Mouse (Mus musculus) heart, postnatal 36 days (tissue): Measurements from ENCODE around the gene Nepro. TPM values are rescaled to one million over a fixed set of nuclear protein-coding genes. Genes with fewer than 3 reads are reported as not detected.

Experiments
- DNase-seq, 2 experiments: peaks; one replicate each; pipeline ENCODE4 v3.0.0; 2021 to 2022
- intact Hi-C: fragments of 180-260 bp; cut with DNase I; formaldehyde crosslinking; loops from one replicate; pipeline ENCODE4 v1.15.1; 2025
- total RNA-seq, 2 experiments: library from RNA; stranded (reverse); gene quantifications; 2 replicates each; pipeline ENCODE4 v1.2.3; 2021

Gene Nepro
- total RNA-seq, 2 experiments from 2014 or later = 5.1 to 5.7 TPM

DNA sequence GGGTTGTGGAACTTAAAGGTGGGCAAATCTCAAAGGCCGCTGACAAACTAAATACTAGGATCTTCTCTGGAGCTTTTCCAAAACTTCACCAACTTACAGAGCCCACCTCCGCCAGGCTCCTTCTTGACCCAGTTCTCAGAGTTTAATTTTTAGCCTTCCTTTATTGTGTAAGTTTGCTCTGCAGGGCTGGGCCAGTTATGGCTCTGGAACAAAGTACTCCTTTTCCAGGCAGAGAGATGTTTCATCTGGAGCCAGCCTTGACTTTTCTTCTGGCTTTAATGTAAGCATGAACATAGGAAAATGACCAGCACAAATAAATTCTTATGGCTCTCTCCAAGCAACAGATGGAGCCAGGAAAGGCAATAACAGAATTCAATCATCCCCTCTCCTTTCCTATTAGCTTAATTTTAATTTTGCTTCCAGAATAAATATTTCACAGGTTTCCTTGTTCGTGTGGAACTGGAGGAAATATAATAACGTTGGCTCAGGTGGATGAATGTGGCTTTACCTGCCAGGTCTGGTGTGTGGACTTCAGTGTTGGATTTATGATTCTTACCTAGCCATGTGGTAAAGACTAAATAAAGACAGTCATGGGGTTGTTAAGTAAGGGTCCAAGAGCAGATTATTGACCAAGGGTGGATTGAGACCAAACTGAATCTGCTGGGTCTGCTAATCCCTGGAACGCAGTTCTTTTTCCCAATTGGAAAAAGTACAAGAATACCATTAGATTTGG is 26.5 kb upstream of the Nepro start:
- DNase-seq = no peak
- intact Hi-C loops = loop anchor here (10.0 kb wide), 1 partner anchor 53 kb away; no protein-coding TSS in a partner anchor

DNA sequence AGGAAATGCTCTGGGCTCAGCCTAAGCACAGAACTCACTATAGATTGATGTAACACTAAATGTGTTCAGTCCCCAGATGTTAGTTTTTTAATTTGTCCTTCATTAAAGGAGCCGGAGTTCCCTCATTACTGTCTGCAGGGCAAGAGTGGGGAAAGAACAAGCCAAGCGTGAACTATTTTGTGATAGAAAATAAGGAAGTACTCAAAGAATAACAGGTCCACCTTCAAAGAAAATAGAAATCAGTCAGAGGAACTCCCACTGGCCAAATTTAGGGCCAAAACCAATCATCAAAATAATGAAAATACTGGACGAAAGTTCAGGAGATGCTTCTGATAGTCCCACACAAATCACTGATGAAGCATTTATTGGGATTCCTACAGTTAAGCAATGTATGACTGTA is 22.9 kb upstream of the Nepro start:
- intact Hi-C loops = no loop called here
- no peak for DNase-seq

DNA sequence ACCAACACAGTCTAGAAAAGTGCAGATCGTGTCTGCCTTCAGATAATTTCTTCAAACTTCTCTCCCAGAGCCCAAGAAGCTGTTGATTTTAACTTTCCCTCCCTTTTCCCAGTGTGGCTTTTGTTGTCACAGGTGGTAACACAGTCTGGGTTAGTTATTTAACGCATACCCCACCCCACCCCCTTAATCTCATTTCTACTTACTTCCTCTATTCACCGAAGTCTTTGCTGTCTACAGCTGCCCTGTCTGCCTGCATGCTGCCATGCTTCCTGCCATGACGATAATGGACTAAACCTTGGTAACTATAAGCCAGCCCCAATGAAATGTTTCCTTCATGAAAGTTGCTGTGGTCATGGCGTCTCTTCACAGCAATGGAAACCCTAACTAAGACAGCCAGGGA is 21.8 kb upstream of the Nepro start:
- no peak for DNase-seq
- intact Hi-C loops = no loop called here

DNA sequence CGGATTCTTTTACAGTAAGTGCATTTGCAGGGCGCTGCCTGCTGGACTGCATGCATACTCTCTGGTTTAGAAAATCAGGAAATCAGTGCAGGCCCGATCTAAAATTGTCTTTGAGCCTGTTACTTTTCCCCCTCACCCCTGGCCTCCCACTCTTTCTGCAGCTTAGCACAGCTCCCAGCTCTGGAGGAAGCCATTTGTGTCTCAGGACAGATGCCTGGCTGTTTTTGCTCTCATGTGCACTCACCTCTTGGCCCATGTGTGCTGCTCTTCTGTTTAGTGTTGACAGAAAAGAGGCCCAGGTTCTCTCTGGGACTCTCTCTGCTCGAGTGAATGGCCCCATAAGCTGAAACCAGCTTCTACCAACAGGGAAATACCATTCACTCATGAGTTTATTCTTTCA is 20.6 kb upstream of the Nepro start:
- intact Hi-C loops = no loop called here
- no peak for DNase-seq

DNA sequence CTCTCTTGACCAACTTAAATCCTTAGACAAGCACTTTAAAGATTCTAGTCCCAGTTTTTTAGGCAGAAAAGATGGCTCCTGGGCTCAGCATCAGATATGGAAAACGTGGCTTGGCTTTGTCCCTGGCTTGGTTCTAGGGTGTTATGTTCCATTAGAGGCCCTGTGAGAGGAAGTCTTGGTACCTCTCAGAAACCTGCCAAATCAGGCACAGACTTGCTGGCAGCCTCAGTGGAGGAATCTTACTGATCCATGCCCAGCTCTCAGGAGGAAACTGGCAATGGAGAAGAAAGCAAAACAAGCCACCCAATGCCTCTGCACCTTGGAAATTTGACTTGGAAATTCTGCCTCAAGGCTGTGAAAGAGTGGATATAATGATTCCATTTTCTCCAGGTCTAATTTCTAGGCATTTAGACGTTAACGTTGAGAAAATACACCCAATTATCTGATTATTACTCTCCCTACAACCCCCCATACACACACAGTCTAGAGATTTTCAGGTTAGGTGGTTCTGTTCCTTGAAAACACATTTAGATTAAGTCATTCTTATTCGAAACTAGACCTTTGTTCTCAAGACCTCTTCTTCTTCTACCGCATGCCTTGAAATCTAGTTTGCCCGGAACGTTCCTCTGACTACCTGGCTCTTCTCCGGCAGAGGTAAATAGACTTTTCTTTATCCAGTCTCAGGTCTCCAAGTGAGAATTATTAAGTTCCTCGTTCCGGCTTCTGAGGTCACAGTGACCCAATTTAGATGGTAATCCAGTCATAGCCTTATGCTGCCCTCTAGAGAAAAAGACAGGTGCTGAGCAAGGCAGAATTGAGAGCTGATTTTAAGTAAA is 7.6 kb upstream of the Nepro start:
- peak in 1 of 2 experiments; percentile 24 for DNase-seq
- intact Hi-C loops = loop anchor here (10.0 kb wide), 1 partner anchor 232 kb away; no protein-coding TSS in a partner anchor

DNA sequence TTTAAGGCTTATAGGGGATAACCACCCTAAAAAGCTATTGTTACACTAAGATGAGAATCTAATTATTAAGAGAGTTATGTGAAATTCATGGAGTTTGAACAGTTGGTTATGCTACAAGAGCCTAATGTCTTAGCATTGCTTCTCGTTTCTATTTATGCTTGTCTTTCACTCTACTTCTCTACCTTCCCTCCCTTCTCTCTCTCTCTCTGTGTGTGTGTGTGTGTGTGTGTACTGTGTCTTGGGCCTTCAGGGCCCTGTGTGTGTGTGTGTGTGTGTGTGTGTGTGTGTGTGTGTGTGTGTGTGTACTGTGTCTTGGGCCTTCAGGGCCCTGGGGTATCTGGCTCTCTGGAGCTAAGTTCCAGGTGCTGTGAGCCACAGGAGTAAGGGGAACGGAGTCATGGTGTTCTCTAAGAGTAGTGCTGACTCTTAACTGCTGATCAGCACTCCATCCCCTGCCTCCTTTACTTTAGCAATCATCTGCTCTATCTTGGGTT is 6.9 kb upstream of the Nepro start:
- no peak for DNase-seq
- intact Hi-C loops = loop anchor here (10.0 kb wide), 1 partner anchor 232 kb away; no protein-coding TSS in a partner anchor

DNA sequence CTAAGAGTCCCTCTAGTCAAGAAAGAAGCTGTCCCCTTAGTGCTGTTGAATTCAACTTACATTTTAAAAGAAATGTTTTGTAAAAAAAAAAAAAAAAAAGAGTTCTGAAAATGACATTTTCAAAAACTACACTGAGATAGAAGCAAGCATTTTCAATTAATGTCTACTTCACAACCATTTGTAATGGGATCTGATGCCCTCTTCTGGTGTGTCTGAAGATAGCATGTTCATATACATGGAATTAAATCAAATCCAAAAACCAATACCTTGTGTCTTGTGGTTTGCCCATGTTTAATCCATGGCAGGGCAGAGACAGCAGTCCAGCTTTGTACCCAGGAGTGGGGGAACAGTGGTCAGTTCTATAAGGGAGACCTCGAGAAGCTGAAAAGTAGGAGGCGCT is 6.3 kb upstream of the Nepro start:
- DNase-seq = no peak
- intact Hi-C loops = loop anchor here (10.0 kb wide), 1 partner anchor 233 kb away; no protein-coding TSS in a partner anchor

DNA sequence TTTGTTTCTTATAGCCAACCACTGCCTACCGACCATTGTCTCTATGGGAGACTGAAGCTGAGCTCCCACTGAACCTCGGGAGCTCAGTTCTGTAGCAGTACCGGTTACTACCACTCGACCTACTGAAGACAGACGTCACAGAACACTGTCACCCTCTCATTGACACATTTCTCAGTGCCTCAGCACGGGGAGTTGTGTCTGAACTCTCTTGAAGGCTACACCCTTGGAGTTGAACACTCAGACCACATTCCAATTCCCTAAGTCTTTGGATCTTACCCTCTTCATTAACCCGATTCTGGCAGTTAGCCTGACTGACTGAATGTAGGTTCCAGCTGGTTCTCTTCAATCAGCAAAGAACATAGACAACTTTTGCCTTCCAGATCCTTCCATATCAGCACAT is 4.8 kb upstream of the Nepro start:
- no peak for DNase-seq

DNA sequence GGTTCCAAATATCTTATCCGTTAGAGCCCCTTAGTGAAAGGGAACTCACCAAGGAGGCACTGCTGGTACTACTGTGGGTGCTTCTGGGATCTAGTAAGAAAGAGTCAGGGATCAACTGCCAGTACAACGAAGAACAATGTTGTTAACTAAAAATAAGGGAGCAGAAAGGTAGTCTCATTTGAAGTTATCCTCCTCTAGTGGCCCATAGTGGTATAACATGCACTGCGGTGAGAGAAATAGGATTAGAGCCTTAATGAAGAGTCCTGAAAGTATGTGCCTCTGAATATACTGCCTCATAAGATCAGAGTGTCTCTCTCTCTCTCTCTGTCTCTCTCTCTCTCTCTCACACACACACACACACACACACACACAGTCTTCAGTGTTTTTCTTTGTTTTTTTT is 3.6 kb upstream of the Nepro start:
- no peak for DNase-seq
- intact Hi-C loops = loop anchor here (10.0 kb wide), 1 partner anchor 374 kb away; the partner anchor contains the start of gene Ccdc80

More for the DNA sequence above, 4.8 kb upstream of the Nepro start:
- intact Hi-C loops = loop anchor here (10.0 kb wide), 1 partner anchor 235 kb away; no protein-coding TSS in a partner anchor

DNA sequence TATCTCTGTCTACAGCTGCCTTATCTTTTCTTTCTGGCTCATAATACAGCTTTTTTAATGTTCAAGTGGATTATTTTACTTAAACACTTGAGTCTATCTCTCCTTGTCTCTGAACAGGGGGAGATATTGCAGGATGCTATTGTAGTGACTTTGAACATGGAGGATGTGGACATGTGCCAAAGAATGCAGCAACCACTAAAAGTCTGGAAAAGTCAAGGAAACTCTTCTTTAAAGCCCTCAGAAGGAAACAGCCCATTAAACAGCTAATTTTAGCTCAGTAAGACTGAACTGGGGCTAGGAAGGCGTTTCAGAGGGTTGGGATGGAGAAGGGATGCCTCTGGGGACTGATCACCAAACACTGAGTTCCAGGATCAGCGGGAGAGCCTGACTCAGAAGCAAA is 1.4 kb upstream of the Nepro start:
- no peak for DNase-seq
- intact Hi-C loops = loop anchor here (10.0 kb wide), 1 partner anchor 372 kb away; the partner anchor contains the start of gene Ccdc80

DNA sequence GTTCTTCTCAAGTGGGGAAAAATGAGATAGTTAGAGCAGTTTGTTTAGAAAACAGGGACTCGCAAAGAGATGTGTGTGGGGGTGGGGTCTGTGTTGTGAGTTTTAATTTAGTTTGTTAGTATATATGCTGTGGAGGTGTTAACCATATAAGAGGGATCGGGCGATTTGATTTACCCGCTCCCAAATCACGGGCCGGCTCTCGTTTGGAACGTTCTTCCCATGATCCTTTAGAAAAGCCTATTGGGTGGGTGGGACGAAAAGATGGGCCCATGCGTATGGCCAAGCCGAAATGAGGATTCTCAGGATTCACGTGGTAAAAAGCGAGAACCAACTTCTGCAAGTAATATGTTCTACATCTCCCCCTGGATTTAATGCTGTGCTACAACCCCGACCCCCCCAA is 746 bp downstream of the Nepro start:
- peak in 1 of 2 experiments; percentile 13 for DNase-seq
- intact Hi-C loops = loop anchor here (10.0 kb wide), 1 partner anchor 370 kb away; the partner anchor contains the start of gene Ccdc80

DNA sequence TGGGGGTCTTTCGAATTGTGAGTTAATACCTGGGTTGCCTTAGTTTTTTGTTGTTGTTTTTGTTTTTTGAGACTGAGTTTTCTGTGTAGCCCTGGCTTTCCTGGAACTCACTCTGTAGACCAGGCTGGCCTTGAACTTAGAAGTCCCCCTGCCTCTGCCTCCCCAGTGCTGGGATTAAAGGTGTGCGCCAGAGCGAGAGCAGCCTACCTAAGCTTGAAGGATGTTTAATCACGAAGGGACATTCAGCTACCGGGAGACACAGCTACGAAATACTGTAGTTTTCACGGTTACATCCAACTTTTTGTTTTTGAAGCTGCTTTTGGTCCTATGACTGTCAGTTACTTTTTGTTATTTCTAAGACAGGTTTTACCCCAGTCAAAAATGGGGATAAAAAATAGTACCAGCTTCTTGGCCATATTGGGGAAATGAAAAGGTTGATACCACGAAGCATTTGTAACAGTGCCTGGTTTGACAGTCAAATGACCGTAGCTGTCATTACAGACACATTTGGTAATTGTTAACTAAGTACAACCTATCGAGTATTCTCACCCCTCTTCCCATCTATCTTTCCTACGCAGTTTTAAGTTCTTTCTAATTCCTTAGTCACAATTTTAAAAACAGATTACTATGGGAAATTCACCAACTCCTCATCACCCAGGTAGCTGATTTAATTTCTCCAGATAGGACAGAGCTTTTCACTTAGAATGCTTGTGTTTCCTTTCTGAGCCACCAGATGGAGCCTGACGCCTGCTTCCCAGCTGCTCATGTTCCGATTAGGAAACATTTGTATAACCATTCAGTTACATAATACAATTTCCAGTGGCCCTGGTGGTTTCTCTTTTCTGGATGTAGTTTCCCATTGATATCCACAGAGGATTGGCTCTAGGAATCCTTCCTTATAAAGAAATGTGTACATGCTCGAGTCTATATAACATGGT is 1.5 kb downstream of the Nepro start:
- intact Hi-C loops = loop anchor here (10.0 kb wide), 1 partner anchor 369 kb away; the partner anchor contains the start of gene Ccdc80
- peak; percentile 72 to 75 for DNase-seq

DNA sequence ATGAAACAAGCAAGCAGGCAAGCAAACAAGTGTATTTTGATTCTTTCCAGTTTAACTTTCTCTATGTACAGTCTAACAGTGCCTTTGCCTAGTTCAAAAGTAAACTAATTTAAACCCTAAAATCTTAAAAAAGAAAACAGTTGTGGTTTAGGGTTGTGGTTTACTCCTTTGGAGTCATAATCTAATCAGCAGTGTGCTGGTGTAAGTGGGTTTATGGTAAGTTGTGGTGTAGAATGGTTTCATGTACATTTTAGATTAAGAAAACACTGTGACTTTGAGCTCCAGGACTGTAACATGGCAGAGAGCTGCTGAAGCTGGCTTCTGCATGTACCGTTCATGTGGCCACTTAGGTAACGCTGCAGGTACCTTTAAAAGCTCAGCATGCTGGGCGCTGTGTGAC is 3.4 kb downstream of the Nepro start:
- no peak for DNase-seq
- intact Hi-C loops = loop anchor here (10.0 kb wide), 1 partner anchor 367 kb away; the partner anchor contains the start of gene Ccdc80

DNA sequence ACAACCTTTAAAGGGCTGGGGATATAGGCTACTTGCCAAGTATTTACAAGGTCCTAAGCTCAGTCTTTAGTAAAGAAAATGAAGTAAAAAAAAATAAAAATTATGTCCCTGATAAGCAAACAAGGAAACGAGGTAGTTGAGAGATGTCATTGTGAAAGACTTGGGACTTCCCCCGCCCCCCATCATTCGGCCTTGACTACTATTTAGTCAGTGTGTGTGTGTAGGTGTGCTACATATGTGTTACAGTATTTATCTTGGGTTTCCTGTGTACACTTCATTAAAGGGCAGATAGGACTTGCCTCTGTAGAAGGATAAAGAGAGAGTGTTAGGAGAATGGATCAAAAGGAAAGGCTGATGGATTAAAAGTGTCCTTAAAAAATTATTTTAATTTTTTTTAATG is 10.0 kb downstream of the Nepro start:
- intact Hi-C loops = no loop called here
- DNase-seq = no peak

DNA sequence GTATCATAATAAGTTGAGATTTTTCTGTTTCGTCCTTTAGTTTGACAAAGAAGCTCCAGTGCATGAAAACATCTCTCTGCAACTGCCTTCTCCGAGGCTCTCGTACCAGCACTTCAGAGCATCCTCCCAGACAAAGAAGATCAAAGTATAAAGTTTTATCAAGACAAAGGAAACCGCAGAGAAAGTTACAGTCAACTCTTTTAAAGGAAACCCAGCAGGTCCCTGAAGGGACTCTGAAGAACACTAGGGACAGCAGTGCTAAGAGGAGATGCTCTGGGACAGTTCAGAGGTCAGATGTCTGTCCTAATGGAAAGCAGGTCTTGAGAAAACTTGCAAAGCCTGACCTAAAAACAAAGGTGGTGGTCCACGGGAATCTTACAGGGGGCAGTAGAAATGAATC is 11.6 kb downstream of the Nepro start:
- intact Hi-C loops = no loop called here
- DNase-seq = no peak

DNA sequence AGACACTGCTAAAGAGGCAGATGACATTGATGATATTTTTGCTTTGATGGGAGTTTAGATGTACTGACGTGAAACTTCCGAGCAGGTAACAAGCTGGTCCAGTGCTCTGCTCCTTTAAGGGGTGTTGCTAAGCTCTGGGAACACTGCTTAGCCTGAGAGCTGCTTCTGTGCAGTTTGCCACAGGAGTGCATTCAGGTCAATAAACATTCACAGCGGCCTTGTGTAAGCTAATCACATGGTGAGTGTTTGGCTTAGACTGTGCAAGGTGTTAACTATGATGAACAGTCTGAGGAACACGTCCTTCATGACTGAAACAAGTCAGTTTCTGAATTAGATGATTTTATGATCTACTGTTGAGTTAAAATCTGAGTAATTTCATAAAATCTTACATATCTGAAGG is 12.0 kb downstream of the Nepro start:
- intact Hi-C loops = no loop called here

DNA sequence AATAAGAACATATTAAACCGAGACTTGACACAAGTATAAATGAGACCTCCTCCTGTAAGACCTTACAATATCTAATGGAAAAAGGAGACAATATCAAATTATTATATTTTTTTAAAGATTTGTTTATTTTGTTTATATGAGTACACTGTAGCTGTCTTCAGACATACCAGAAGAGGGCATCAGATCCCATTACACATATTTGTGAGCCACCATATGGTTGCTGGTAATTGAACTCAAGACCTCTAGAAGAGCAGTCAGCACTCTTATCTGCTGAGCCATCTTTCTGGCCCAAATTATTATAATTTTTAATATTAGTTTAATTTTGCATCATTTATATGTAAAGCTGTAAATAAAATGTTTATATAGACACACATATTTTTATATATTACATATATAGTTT is 18.7 kb downstream of the Nepro start:
- no peak for DNase-seq
- intact Hi-C loops = loop anchor here (2.0 to 10.0 kb wide), 2 partner anchors 14 to 1752 kb away; partner anchors contain the start of gene Nectin3

More for the DNA sequence above, 12.0 kb downstream of the Nepro start:
- no peak for DNase-seq

DNA sequence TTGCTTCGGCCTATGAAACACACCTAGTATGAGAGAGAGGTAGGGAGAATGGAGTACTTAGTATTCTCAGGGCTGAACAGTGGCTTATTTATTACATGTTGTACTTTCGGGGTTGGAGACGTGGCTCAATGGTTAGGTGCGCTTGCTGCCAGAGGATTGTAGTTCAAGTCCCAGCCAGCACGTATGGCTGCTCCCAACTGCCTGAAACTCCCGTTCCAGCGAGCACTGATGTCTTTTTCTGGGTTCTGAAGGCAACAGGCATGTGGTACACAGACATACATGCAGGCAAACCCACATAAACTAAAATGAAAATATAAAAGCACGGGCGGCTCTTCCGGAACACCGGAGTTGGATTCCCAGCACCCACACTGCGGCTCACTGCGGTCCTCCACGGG is 21.4 kb downstream of the Nepro start:
- no peak for DNase-seq
- intact Hi-C loops = loop anchor here (10.0 kb wide), 1 partner anchor 1749 kb away; the partner anchor contains the start of gene Nectin3

DNA sequence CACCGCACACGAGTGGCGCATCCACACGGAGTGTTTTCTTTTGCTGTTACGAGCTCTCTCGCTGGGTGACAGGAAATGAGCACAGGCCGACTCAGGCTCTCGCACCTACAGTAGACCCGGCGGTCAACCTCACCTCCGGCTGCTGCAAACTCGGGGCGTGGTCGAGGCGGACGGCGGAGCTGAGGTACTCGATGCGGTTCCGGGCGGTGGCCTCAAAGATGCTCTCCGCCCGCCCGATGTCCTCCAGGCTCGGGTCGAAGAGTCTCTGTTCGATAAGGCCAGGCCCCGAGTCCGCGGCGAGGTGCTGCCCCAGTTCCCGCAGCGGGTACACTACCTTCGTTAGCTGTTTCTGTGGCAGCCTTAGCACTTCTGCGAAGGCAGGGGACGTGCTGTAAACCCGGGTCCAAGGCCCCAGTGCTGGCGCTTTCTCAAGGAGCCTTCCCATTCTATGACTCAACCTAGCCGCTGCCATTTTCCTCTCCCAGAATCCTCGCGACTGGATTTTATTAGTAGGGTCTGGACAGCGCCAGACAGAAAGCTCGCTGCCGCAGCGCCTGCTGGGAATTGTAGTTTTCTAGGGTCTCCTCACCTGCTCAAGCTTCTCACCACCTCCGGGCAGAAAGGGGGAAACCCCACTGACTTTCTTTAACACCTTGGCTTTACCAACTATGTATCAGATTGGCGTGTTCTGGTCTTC is 21.9 kb downstream of the Nepro start, which contains the start of gene Gtpbp8:
Gene Gtpbp8, minus strand, starts transcription at position 498 of the 697 bp plus-strand sequence.
- intact Hi-C loops = loop anchor here (10.0 kb wide), 1 partner anchor 1749 kb away; the partner anchor contains the start of gene Nectin3
- DNase-seq = peak; percentile 79 to 81
